Mouse (Mus musculus) stomach, embryonic 16.5 days (tissue): ENCODE data around the gene Aqp1. TPM values are rescaled to one million over a fixed set of nuclear protein-coding genes. Genes with fewer than 3 reads are reported as not detected.

ENCODE experiments used
- ATAC-seq: fragments of 200-750 bp; cut with Nextera tagmentation; 2 replicates; pipeline ENCODE4 v1.8.0; 2017; ENCODE audit warnings: moderate number of reproducible peaks, moderate TSS enrichment; ENCODE audit not compliant: insufficient read depth, low FRiP score
- H3K27ac ChIP-seq: fragments of 300-500 bp; sonication (generic); 2 replicates; pipeline ENCODE4 v1.5.1; 2014; ENCODE audit warnings: low read length
- H3K27me3 ChIP-seq: fragments of 300-500 bp; sonication (generic); 2 replicates; pipeline ENCODE4 v1.6.1; 2014; ENCODE audit warnings: low read length, control low read depth, mixed read lengths; ENCODE audit not compliant: control insufficient read depth, insufficient read depth
- H3K36me3 ChIP-seq: fragments of 300-500 bp; sonication (generic); 2 replicates; pipeline ENCODE4 v1.6.1; 2014; ENCODE audit warnings: low read length; ENCODE audit not compliant: control insufficient read depth, insufficient read depth
- H3K4me1 ChIP-seq: fragments of 300-500 bp; sonication (generic); 2 replicates; pipeline ENCODE4 v1.6.1; 2014; ENCODE audit warnings: low read length, control low read depth, mixed read lengths; ENCODE audit not compliant: control insufficient read depth, insufficient read depth
- H3K4me2 ChIP-seq: fragments of 300-500 bp; sonication (generic); 2 replicates; pipeline ENCODE4 v1.6.1; 2014; ENCODE audit warnings: low read depth, low read length, mixed read lengths
- H3K4me3 ChIP-seq: fragments of 300-500 bp; sonication (generic); replicated peaks from 2 replicates; pipeline ENCODE4 v1.5.1; 2014; ENCODE audit warnings: mild to moderate bottlenecking, low read length
- H3K9ac ChIP-seq: fragments of 300-500 bp; sonication (generic); 2 replicates; pipeline ENCODE4 v1.6.1; 2014; ENCODE audit warnings: low read length
- H3K9me3 ChIP-seq: fragments of 300-500 bp; sonication (generic); replicated peaks from 2 replicates; pipeline ENCODE4 v1.6.1; 2016; ENCODE audit warnings: low read length, control low read depth; ENCODE audit not compliant: control insufficient read depth
- WGBS: fragments of 180-500 bp; shearing (Covaris S2); extraction: QIAGEN DNeasy Blood & Tissue Kit; methylation state at CpG from one replicate; pipeline ENCODE4 v1.1.7; 2014; 5-methylcytosine and 5-hydroxymethylcytosine counted together
- polyA plus RNA-seq: library from polyadenylated mRNA; unstranded; fragments of >200 nt; fragmentation: Nextera tagmentation; extraction: Ambion mirVana; gene quantifications from 2 replicates; pipeline ENCODE4 v1.2.1, GENCODE M21; 2015

Aqp1 gene
- polyA plus RNA-seq, 1 experiment from 2014 or later = 24.1 TPM

DNA sequence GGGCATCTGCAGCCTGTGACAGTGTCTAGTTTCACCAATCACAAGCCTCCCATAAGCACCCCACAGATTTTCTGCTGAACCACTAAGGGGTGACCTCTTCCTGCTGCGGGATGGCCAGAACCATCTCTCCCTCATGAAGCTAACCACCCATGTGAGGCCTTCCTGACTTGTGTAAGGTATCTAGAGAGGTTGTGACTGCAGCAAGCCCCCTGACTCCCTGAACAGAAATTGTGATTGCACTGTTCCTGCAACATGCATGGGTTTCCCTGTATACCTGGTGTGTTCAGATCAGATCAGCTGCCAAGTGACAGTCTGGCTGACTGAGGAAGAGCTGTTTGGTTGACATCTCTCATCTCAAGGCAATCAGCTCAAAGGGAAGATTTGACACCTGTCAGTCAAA is 26.4 kb downstream of the Aqp1 start:
- ATAC-seq = no peak
- WGBS = 82% methylated on average over 1 of the region's 1 CpGs
- H3K9me3 ChIP-seq = no peaks in the 10 kb centered on the region
- H3K4me1 ChIP-seq = 0 out of 2 replicates have a peak, but pooled peaks cover 2% of the 10 kb centered on the region
- H3K4me2 ChIP-seq = no peak overlapping the region
- H3K36me3 ChIP-seq = no peaks in the 10 kb centered on the region
- H3K27me3 ChIP-seq = no peaks in the 10 kb centered on the region
- no peak overlapping the region for H3K27ac ChIP-seq
- no peak overlapping the region for H3K9ac ChIP-seq
- no peak overlapping the region for H3K4me3 ChIP-seq

DNA sequence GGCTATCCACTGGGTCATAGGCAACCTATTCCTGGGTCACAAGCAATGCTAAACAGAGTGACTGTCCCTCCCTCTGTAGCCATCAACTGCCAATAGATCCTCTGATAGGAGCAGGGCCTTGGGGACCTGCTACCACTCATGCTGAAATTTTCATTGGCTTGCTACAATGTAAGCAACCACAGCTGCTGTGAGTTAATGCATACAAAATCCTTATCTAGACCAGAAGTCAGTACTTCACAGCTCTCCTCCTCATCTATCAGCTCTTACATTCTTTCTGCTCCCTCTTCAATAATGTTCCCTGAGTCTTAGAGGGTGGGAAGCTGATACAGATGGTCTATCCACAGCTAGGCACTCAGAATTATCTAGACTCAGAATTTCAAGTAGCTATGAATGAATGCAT is 30.9 kb downstream of the Aqp1 start:
- no peak overlapping the region for H3K9ac ChIP-seq
- ATAC-seq = no peak
- H3K4me1 ChIP-seq = no peaks in the 10 kb centered on the region
- no peak overlapping the region for H3K4me2 ChIP-seq
- no peak overlapping the region for H3K4me3 ChIP-seq
- H3K27ac ChIP-seq = no peak overlapping the region
- no peaks in the 10 kb centered on the region for H3K27me3 ChIP-seq
- 0 out of 2 replicates have a peak, but pooled peaks cover 4% of the 10 kb centered on the region for H3K9me3 ChIP-seq
- no peaks in the 10 kb centered on the region for H3K36me3 ChIP-seq

DNA sequence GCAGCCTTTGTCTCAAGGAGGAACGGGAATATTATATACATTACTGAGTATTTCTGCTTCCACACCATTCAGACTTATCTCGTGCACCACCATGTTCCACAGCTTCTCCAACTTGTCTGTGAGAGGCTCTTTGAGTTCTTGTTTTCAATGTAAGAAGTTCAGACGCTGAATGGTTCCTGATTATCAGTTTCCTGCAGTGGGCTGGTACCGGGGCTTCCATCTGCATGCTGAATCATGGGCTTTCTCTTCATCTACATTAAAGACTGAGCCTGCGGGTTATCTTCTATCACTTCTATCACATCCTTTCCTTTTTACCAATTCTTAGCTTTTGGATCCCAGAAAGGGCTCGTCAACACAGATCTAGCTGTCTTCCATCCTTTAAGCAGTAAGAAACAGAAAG is 34.6 kb downstream of the Aqp1 start:
- H3K27ac ChIP-seq = no peak overlapping the region
- H3K9ac ChIP-seq = no peak overlapping the region
- no peaks in the 10 kb centered on the region for H3K27me3 ChIP-seq
- H3K36me3 ChIP-seq = no peaks in the 10 kb centered on the region
- no peak overlapping the region for H3K4me2 ChIP-seq
- no peaks in the 10 kb centered on the region for H3K4me1 ChIP-seq
- 0 out of 2 replicates have a peak, but pooled peaks cover 4% of the 10 kb centered on the region for H3K9me3 ChIP-seq
- H3K4me3 ChIP-seq = no peak overlapping the region
- 88% methylated on average over 6 of the region's 6 CpGs for WGBS
- ATAC-seq = no peak

GRCm38 (mm10) chr6:55376076-55376475 is 39.8 kb downstream of the Aqp1 start, which contains the start of gene Ghrhr:
Gene Ghrhr (plus strand): TSS chr6:55376295.
- ATAC-seq = no peak
- no peak within 1 kb of the TSS for H3K4me3 ChIP-seq
- 0 out of 2 replicates have a peak, but pooled peaks cover 3% of the 10 kb centered on the region for H3K9me3 ChIP-seq
- H3K9ac ChIP-seq = no peak within 1 kb of the TSS
- H3K27me3 ChIP-seq = no peaks in the 10 kb centered on the region
- H3K27ac ChIP-seq = no peak within 1 kb of the TSS
- WGBS = 76% methylated on average over 6 of the region's 6 CpGs
- H3K36me3 ChIP-seq = no peaks in the 10 kb centered on the region
- no peaks in the 10 kb centered on the region for H3K4me1 ChIP-seq
- H3K4me2 ChIP-seq = no peak within 1 kb of the TSS

- Histone ChIP-seq H3K4me2 (no peak overlapping the region), H3K4me3 (no peak overlapping the region), H3K27ac (no peak overlapping the region), H3K36me3 (no peaks in the 10 kb centered on the region), H3K4me1 (no peaks in the 10 kb centered on the region), H3K27me3 (no peaks in the 10 kb centered on the region), H3K9me3 (no peaks in the 10 kb centered on the region), H3K9ac (no peak overlapping the region)
- no peak for ATAC-seq
- 79% methylated on average over 5 of the region's 5 CpGs for WGBS
Observed at GRCm38 (mm10) chr6:55376511-55376910, 40.3 kb downstream of the Aqp1 start.

- WGBS = 70% methylated on average over 4 of the region's 4 CpGs
- no peak; the same call in 1 of the 2 replicates for ATAC-seq
- no peak overlapping the region for H3K4me3 ChIP-seq
- no peak overlapping the region for H3K4me2 ChIP-seq
- H3K9me3 ChIP-seq = no peaks in the 10 kb centered on the region
- H3K27me3 ChIP-seq = no peaks in the 10 kb centered on the region
- no peaks in the 10 kb centered on the region for H3K36me3 ChIP-seq
- H3K4me1 ChIP-seq = no peaks in the 10 kb centered on the region
- no peak overlapping the region for H3K9ac ChIP-seq
- no peak overlapping the region for H3K27ac ChIP-seq
Observed at GRCm38 (mm10) chr6:55377461-55377860, 41.2 kb downstream of the Aqp1 start.

- H3K27ac ChIP-seq = no peak overlapping the region
- no peak for ATAC-seq
- 36% methylated on average over 3 of the region's 3 CpGs for WGBS
- no peak overlapping the region for H3K9ac ChIP-seq
- H3K4me3 ChIP-seq = no peak overlapping the region
- H3K4me1 ChIP-seq = no peaks in the 10 kb centered on the region
- no peaks in the 10 kb centered on the region for H3K9me3 ChIP-seq
- no peak overlapping the region for H3K4me2 ChIP-seq
- H3K36me3 ChIP-seq = no peaks in the 10 kb centered on the region
- H3K27me3 ChIP-seq = no peaks in the 10 kb centered on the region
Observed at GRCm38 (mm10) chr6:55379641-55380335, 43.6 kb downstream of the Aqp1 start.

DNA sequence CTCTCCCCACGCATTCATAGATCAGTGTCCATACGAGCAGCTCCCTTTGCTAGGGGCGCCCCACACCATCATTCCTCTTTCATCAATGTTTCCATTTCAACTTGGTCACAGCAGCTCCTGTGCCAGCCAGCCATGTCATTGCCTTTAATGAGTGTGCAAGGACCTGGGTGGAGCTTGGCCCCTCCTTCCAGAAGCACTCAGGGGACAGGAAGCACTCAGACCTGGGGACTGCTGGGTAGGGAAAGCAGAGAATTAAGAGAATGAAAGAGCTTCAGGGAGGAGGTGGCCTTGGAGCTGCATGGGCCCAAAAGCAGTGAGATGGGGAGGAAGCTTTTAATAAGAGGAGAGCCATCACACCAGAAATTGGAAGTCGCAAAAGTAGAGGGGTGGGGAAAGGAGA is 45.7 kb downstream of the Aqp1 start:
- Histone ChIP-seq H3K9ac (no peak overlapping the region), H3K4me3 (no peak overlapping the region), H3K4me2 (no peak overlapping the region), H3K4me1 (no peaks in the 10 kb centered on the region), H3K36me3 (no peaks in the 10 kb centered on the region), H3K27me3 (no peaks in the 10 kb centered on the region), H3K9me3 (no peaks in the 10 kb centered on the region), H3K27ac (no peak overlapping the region)
- WGBS = 85% methylated on average over 4 of the region's 4 CpGs
- no peak for ATAC-seq

DNA sequence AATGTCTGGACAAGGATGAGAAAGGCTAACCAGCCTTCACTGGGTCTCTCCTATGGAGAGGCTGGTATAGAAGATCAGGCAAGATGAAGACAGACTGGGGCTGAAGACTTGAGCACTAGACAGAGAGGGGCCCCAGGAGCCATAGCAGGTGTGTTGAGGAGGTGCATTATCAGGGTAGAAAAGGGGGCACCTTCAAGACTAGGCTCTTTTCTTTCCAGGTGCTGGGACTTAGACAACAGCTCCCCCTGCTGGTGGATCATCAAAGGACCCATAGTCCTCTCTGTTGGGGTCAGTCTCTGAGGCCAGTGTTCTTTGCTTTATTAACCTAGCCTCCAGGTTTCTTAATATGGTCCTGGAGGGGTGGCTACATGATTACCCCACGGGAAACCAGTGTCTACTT is 47.7 kb downstream of the Aqp1 start:
- Histone ChIP-seq H3K9me3 (no peaks in the 10 kb centered on the region), H3K4me2 (no peak overlapping the region), H3K9ac (no peak overlapping the region), H3K27ac (no peak overlapping the region), H3K4me1 (no peaks in the 10 kb centered on the region), H3K27me3 (no peaks in the 10 kb centered on the region; the same call in 1 of the 2 replicates), H3K4me3 (no peak overlapping the region), H3K36me3 (no peaks in the 10 kb centered on the region)
- ATAC-seq = no peak; the same call in 1 of the 2 replicates
- 19% methylated on average over 1 of the region's 1 CpGs for WGBS
